Mouse (Mus musculus): Measurements from ENCODE around the gene Grin3b.

- TF ChIP-seq CTCF (IDR thresholded peaks at IDR 0.05; ENCODE audit: control insufficient read depth, insufficient read depth, insufficient read length) (no peak), MAX (IDR thresholded peaks at IDR 0.05) (no peak), MYOD1 (IDR thresholded peaks at IDR 0.05; ENCODE audit: control insufficient read depth, insufficient read length, low read depth) (no peak)
Measured at GRCm38 (mm10) chr10:79920958-79921535, 49.5 kb upstream of the Grin3b start, which contains the start of gene R3hdm4.
